Mouse (Mus musculus): ENCODE data around the gene Bscl2. TPM values are rescaled to one million over a fixed set of nuclear protein-coding genes. Genes with fewer than 3 reads are reported as not detected.

The Bscl2 gene
- total RNA-seq (2023) = 10 to 100 TPM; 55.4 to 56.3 TPM

DNA sequence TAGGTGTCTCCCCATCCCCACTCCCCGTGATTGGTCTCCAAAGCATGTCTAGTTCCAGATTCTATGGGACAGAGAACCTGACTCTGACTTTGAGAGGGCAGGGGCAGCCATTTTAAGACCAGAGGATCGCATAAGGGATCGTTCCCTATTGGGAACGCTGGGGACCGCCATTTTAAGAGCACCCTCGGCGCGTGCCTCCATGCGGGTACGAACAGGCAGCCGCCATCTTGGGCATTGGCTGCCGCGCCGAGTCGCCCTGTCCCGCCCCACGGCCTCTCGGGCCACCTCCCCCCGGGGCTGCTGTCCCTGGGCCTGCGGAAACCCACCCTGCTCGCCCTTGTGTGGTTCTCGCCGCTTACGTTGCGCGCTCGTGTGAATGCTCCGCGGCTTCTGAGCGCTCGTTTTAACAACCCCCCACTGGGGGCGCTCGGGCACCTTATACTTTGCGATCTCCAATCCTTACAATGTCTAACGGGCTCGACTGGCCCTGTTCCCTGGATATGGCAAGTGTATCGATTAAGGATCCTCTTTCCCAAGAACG lies at the start of gene Bscl2:
Bscl2 (plus strand) TSS at position 217 of the 541 bp plus-strand sequence.

GRCm38 (mm10) chr19:8798264-8798946 lies 38.9 kb upstream of the Bscl2 start, which contains the start of gene Polr2g:
Polr2g (minus strand) TSS chr19:8798577.

GRCm38 (mm10) chr19:8802130-8802821 lies 35.0 kb upstream of the Bscl2 start, which contains the start of gene Zbtb3:
Zbtb3 (plus strand) TSS chr19:8802555.

GRCm38 (mm10) chr19:8818801-8819595 lies 18.3 kb upstream of the Bscl2 start, which contains the start of gene Ttc9c:
Ttc9c (minus strand) TSS chr19:8819333.

GRCm38 (mm10) chr19:8819596-8820423 lies 17.5 kb upstream of the Bscl2 start, which contains the start of gene Hnrnpul2:
Hnrnpul2 (plus strand) TSS chr19:8820010.

GRCm38 (mm10) chr19:8829660-8830059 lies 7.6 kb upstream of the Bscl2 start, which contains the start of gene AC129217.1:
AC129217.1 (plus strand) TSS chr19:8829773.

DNA sequence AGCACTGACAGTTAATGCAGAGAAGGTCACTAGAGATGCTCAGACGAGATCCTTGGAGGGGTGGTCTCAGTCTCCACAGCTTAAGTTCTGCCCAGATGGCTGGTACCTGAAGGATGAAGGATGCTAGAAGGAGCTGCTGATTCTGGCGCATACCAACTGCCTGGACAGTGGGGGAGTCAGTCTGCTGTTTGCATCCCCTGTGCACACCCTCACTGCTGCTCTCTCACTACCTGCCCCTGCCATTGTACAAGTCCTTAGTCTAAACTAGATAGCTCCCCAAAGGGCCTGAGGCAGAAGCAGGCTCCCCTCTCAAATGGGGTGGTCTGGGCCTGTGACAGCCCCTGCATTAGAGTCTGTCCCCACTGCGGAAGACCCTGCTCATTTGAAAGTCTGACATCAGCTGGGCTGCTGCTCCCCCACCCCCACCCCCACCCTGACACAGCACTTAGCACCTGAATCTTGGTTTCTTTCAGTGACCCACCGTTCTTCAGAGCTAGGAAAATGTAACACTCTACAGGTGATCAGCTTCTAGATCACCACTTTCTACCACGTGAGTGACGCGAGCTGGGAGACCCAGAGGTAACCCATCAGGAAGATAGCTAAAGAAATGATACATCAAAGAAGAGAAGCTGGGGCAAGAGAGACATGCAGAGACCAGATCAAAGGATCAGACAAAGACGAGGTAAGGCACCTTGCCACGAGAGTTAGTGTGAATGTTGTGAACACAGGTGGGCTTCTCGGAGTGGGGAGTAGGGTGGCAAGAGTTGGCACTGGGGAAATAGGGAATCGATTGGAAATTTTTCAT lies 2.0 kb downstream of the Bscl2 start, which contains the start of gene Gng3:
Gng3 (minus strand) TSS at position 92 of the 805 bp plus-strand sequence.

GRCm38 (mm10) chr19:8850402-8850901 lies 13.2 kb downstream of the Bscl2 start, which contains the start of gene Lrrn4cl:
Lrrn4cl (plus strand) TSS chr19:8850768.

GRCm38 (mm10) chr19:8871267-8872186 lies 34.3 kb downstream of the Bscl2 start, which contains the start of gene Ubxn1:
Ubxn1 (plus strand) TSS chr19:8871496.

DNA sequence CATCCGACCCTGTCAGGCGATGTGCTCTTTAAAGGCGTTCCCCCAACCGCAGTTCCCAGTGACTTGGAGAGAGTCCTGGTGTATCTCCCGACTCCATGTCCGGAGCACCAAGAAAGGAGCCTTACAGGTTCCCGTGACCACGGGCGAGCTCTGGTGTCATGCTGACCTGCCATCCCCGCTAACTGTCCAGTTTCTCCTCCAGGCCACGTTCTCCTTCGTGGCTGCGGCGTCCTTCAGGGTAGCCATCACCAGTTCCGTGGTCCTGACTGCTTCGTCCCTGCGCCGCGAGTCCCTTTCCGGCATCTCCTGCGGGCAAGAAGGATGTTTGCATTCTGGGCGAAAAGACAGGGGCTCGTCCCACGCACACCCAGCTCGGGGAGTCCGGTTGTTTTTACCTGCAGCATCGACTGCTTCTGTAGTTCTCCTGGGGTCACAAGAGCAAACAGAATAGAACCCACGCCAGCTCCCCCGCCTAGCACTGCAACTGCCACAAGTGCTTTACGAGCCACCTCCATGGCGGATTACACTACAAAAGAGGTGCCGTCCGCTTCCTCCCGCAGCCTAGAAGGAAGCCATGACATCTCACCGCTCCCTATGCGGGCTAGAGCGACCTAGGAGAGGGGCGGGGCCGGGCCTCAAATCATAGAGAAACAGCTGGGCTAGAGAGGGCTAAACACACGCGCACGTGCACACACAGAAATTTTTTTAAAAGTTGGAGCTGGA lies 43.2 kb downstream of the Bscl2 start, which contains the start of gene Uqcc3:
Uqcc3 (minus strand) TSS at position 613 of the 723 bp plus-strand sequence.

DNA sequence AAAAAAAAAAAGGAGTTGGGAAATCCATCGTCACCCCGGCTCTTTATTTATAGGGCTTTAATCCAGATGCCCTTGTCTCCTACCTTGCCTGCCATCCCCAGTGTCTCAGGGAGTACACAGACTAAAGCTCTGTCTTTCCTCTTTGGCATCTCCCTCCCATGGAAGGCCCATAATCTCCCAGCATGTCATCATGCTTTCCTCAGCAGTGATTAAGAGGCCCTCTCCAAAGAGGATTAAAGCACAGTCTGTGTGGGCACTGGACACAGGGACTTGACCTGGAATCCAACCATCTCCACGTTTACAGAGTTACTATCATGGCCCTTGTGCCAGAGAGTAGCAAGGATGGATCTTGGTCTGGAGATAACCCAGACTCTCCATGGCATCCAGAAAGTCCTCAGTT lies 46.3 kb downstream of the Bscl2 start, which contains the start of the genes Lbhd1 and Gm49403:
Lbhd1 (plus strand) TSS at position 117 of the 400 bp plus-strand sequence.
Gm49403 (plus strand) TSS at position 315 of the 400 bp plus-strand sequence.

GRCm38 (mm10) chr19:8888511-8889385 lies 51.5 kb downstream of the Bscl2 start, which contains the start of the genes 1810009A15Rik and Gm49416:
1810009A15Rik (plus strand) TSS chr19:8888853.
Gm49416 (plus strand) TSS chr19:8888926.

DNA sequence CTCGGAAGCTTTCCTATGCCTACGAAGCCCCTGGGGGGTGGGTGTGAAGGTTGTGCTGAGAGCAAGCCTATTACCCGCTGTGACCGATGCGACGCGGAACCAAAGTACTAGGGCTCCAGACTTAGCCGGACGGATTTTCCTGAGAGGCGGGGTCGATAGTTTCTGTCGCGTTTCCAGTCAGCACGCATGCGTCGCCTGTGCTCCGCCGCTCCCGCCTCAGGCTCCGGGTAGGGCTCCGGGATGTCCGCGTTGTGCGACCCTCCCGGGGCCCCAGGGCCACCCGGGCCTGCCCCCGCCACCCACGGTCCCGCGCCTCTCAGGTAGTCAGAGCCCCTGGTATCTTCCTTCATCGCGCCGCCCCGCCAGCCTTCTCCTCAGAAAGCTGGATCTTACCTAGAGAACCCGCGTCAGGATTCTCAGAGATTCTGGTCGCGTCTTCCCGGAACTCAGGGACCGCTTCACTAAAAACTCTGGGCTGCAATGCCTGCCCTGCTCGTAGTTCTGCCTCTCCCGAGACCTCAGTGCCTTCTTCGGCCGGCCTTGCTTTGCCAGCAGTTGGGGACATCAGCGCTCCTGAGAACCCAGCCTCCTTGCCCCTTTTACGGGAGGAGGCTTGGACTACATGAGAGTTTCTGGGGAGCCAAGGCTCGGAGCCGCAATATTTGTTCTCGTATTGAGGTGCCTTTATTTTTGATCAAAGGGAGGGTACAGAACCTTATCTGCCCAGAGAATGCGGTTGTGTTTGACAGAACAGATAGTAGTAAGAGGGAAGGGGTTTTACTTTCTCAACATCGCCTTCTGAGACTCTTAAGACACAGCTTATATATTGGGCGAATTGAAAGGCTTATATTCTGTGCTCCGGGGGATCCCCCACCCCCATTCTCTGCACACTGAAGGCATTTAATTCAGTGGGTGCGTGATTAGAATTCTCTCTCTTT lies 55.8 kb downstream of the Bscl2 start, which contains the start of gene Ints5:
Ints5 (plus strand) TSS at position 177 of the 938 bp plus-strand sequence.

GRCm38 (mm10) chr19:8897865-8898495 lies 60.7 kb downstream of the Bscl2 start, which contains the start of gene Ganab:
Ganab (plus strand) TSS chr19:8898071.

All from B cell, adult 67 days (primary cell).